Mouse (Mus musculus) olfactory bulb, adult 2 months (tissue): ENCODE results near the gene Acvr1b. TPM values are rescaled to one million over a fixed set of nuclear protein-coding genes. Genes with fewer than 3 reads are reported as not detected.

Experiments
- H3K27ac ChIP-seq: fragments of 200-500 bp; 2 replicates; pipeline ENCODE4 v1.5.1; 2012; ENCODE audit warnings: low read depth, low read length; ENCODE audit not compliant: insufficient read depth
- H3K4me1 ChIP-seq: fragments of 200-500 bp; 2 replicates; pipeline ENCODE4 v1.6.1; 2012; ENCODE audit warnings: low read length; ENCODE audit not compliant: control insufficient read depth, insufficient read depth
- H3K4me3 ChIP-seq: fragments of 200-500 bp; 2 replicates; pipeline ENCODE4 v1.5.1; 2012; ENCODE audit warnings: mild to moderate bottlenecking, low read depth, low read length, moderate library complexity; ENCODE audit not compliant: insufficient read depth
- CTCF ChIP-seq: fragments of 200-500 bp; IDR thresholded peaks from 2 replicates; pipeline ENCODE4 v1.5.1; 2012; ENCODE audit warnings: low read depth, mild to moderate bottlenecking, low read length, moderate library complexity; ENCODE audit not compliant: insufficient read depth
- POLR2A ChIP-seq: fragments of 200-500 bp; IDR thresholded peaks from 2 replicates; pipeline ENCODE4 v1.6.1; 2012; ENCODE audit warnings: mild to moderate bottlenecking, low read depth, low read length, moderate library complexity; ENCODE audit not compliant: insufficient read depth
- WGBS: fragments of 180-500 bp; shearing (Covaris S2); methylation state at CpG from one replicate; pipeline ENCODE4 v1.1.7; 2018; 5-methylcytosine and 5-hydroxymethylcytosine counted together
- polyA plus RNA-seq: library from polyadenylated mRNA; stranded (reverse); fragments of >200 nt; gene quantifications from 2 replicates; pipeline ENCODE4 v1.2.4, GENCODE M21; 2012; ENCODE audit warnings: low replicate concordance; ENCODE audit not compliant: missing spikeins, insufficient read depth, insufficient read length

The Acvr1b gene
- polyA plus RNA-seq, 1 experiment, result not detected

- no peak overlapping the region for H3K27ac ChIP-seq
- peaks cover 34% of the 10 kb centered on the region for H3K4me1 ChIP-seq
- no peak overlapping the region for H3K4me3 ChIP-seq
- TF ChIP-seq POLR2A, result no peak
- no peak for TF ChIP-seq CTCF
- WGBS, result 63% methylated on average over 5 of the region's 5 CpGs
Measured at GRCm38 (mm10) chr15:101190762-101191150, 16.9 kb downstream of the Acvr1b start.

GRCm38 (mm10) chr15:101191459-101192259 is 17.8 kb downstream of the Acvr1b start:
- TF ChIP-seq POLR2A, result no peak
- TF ChIP-seq CTCF, result no peak
- 20% methylated on average over 13 of the region's 13 CpGs for WGBS
- Histone ChIP-seq H3K27ac (peak overlapping the region; percentile 13), H3K4me1 (peaks cover 38% of the 10 kb centered on the region), H3K4me3 (no peak overlapping the region)

GRCm38 (mm10) chr15:101192260-101192640 is 18.4 kb downstream of the Acvr1b start:
- 0 out of 2 replicates have a peak overlapping the region, but pooled peaks have one; percentile 39 for H3K27ac ChIP-seq
- 29% methylated on average over 7 of the region's 7 CpGs for WGBS
- H3K4me3 ChIP-seq, result no peak overlapping the region
- TF ChIP-seq POLR2A (no peak), CTCF (no peak)
- H3K4me1 ChIP-seq, result peaks cover 38% of the 10 kb centered on the region

GRCm38 (mm10) chr15:101192651-101193050 is 18.8 kb downstream of the Acvr1b start:
- TF ChIP-seq CTCF, result no peak
- no peak for TF ChIP-seq POLR2A
- WGBS, result 81% methylated on average over 7 of the region's 7 CpGs
- Histone ChIP-seq H3K4me1 (peaks cover 40% of the 10 kb centered on the region), H3K27ac (0 out of 2 replicates have a peak overlapping the region, but pooled peaks have one; percentile 39), H3K4me3 (no peak overlapping the region)

- peaks cover 43% of the 10 kb centered on the region for H3K4me1 ChIP-seq
- H3K27ac ChIP-seq, result no peak overlapping the region
- TF ChIP-seq CTCF, result no peak
- TF ChIP-seq POLR2A, result no peak
- no peak overlapping the region for H3K4me3 ChIP-seq
- 96% methylated on average over 6 of the region's 6 CpGs for WGBS
Measured at GRCm38 (mm10) chr15:101193971-101194370, 20.1 kb downstream of the Acvr1b start.

DNA sequence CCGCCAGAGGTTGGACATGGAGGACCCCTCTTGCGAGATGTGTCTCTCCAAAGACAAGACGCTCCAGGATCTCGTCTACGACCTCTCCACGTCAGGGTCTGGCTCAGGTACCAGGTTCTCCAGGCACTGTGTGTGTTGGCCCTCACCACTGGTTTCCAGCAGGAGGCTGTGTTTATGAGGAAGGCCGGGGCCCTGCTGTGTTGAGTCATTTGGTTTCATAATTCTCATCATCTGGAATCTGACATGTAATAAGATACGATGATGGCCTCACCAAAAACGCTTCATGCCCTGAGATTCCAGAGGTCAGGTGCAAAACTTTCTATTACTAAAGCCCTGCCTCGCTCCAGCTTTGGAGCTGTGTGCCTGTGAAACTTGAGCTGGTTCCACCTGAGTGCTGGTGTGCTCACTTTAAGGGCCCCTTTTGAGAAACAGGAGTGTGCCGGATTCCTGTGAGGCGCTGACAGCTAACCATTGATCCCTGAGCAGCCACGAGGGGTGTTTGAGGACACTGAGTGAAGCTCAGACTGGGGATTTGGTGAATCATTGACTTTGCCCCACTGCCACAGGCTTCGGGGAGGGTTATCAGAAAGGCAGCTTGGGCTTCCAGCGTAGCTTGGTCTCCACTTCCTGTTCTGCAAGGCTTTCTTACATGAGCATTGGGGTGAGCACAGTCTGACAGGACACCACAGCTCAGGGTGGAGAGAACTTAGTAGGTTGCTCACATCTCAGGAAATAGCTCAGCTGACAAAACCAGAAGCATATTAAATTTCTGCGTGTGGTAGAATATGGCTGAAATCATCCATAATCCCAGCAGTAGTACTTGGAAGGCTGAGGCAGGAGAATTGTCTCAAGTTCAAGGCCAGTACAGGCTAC is 21.3 kb downstream of the Acvr1b start:
- H3K4me1 ChIP-seq, result peaks cover 40% of the 10 kb centered on the region
- TF ChIP-seq POLR2A (no peak), CTCF (no peak)
- H3K4me3 ChIP-seq, result no peak overlapping the region
- no peak overlapping the region for H3K27ac ChIP-seq
- WGBS, result 91% methylated on average over 16 of the region's 16 CpGs

- TF ChIP-seq CTCF, result no peak
- TF ChIP-seq POLR2A, result no peak
- H3K4me1 ChIP-seq, result peaks cover 34% of the 10 kb centered on the region
- no peak overlapping the region for H3K27ac ChIP-seq
- no peak overlapping the region for H3K4me3 ChIP-seq
- WGBS, result 94% methylated on average over 8 of the region's 8 CpGs
Measured at GRCm38 (mm10) chr15:101196079-101196795, 22.4 kb downstream of the Acvr1b start.

DNA sequence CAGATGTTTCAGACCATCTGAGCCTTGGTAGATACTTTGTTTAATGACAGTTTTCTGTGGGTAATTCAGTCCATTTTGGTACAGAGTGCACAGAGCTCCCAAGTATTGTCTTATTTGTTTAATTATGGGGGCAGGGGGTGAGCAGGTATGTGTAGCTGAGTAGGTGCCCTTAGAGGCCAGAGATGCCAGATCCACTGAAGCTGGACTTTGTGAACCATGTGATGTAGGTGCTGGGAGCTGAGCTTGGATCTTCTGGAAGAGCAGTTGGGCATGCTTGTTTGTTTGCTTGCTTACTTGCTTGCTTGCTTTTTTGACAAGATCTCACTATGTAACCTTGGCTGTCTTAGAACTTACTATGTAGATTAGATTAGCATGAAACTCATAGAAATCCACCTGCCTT is 23.1 kb downstream of the Acvr1b start:
- no peak overlapping the region for H3K4me3 ChIP-seq
- H3K27ac ChIP-seq, result no peak overlapping the region
- no peak for TF ChIP-seq CTCF
- no peak for TF ChIP-seq POLR2A
- peaks cover 27% of the 10 kb centered on the region for H3K4me1 ChIP-seq
